Mouse (Mus musculus) frontal cortex, postnatal 14 days (tissue): ENCODE measurements around the gene Olfr1373.
A peak's percentile ranks its signal among the peaks of the same experiment; 100 is the strongest.

Experiments
- DNase-seq, 2 experiments: peaks; one replicate each; pipeline ENCODE4 v3.0.0; 2022; ENCODE audit warnings: low spot score in 2 of 2

The Olfr1373 gene

GRCm38 (mm10) chr11:52106438-52106837 lies 38.9 kb downstream of the Olfr1373 start:
- DNase-seq, result no peak

GRCm38 (mm10) chr11:52106037-52106436 lies 39.3 kb downstream of the Olfr1373 start:
- DNase-seq, result no peak

GRCm38 (mm10) chr11:52105503-52105902 lies 39.8 kb downstream of the Olfr1373 start:
- DNase-seq, result no peak

- DNase-seq, result no peak
These were observed 42.4 kb downstream of the Olfr1373 start for GRCm38 (mm10) chr11:52102977-52103376.

GRCm38 (mm10) chr11:52099771-52100219 lies 45.5 kb downstream of the Olfr1373 start:
- DNase-seq, result no peak

- peak; percentile 52 to 62 for DNase-seq
These were observed 46.1 kb downstream of the Olfr1373 start for GRCm38 (mm10) chr11:52099031-52099761.

GRCm38 (mm10) chr11:52098398-52098946 lies 46.9 kb downstream of the Olfr1373 start, which contains the start of gene Ppp2ca:
Gene Ppp2ca, plus strand, starts transcription at chr11:52098681.
- DNase-seq, result peak; percentile 97

- no peak for DNase-seq
These were observed 47.7 kb downstream of the Olfr1373 start for GRCm38 (mm10) chr11:52097596-52097995.

- no peak for DNase-seq
These were observed 48.3 kb downstream of the Olfr1373 start for GRCm38 (mm10) chr11:52097016-52097415.
